Comparison of ENCODE assay signal across 8 mouse cellular contexts in genomic region chr5:115280050-115280687, GRCm38 (mm10). TPM values are rescaled to one million over a fixed set of nuclear protein-coding genes. Genes with fewer than 3 reads are reported as not detected.
DNase-seq lines count a peak whose midpoint lies in the region; ATAC-seq and TF ChIP-seq lines count a peak whose summit lies in the region.

No protein-coding gene starts in this region.

- no peaks in the 10 kb centered on the region for H3K9me3 ChIP-seq in hindbrain, embryonic 14.5 days (ENCODE audit: control insufficient read depth, low read length)

- WGBS in hindbrain, embryonic 14.5 days: 11% methylated on average over 17 of the region's 17 CpGs

- H3K4me1 ChIP-seq in hindbrain, embryonic 14.5 days (replicated peaks; ENCODE audit: control insufficient read depth, insufficient read depth, low read length): peaks cover 6% of the 10 kb centered on the region
- H3K4me1 ChIP-seq in testis, adult 2 months (ENCODE audit: control insufficient read depth, insufficient read depth, low read length): peaks cover 8% of the 10 kb centered on the region; the same call in 1 of the 2 replicates

- 0 out of 2 replicates have a peak overlapping the region, but pooled peaks have one; percentile 40 for H3K27ac ChIP-seq in hindbrain, embryonic 14.5 days
- H3K27ac ChIP-seq in testis, adult 2 months (ENCODE audit: control insufficient read depth, insufficient read depth, low read depth, low read length): no peak overlapping the region; the same call in 1 of the 2 replicates

- H3K4me3 ChIP-seq in hindbrain, embryonic 14.5 days (replicated peaks; ENCODE audit: low read length): peak overlapping the region; percentile 73
- H3K4me3 ChIP-seq in testis, adult 2 months (ENCODE audit: control insufficient read depth, low read depth, low read length): peak overlapping the region; percentile 97

- 0 out of 2 replicates have a peak, but pooled peaks have one; percentile 21 for ATAC-seq in hindbrain, embryonic 14.5 days (ENCODE audit: low FRiP score)

- H3K4me2 ChIP-seq in hindbrain, embryonic 14.5 days (replicated peaks): peak overlapping the region; percentile 89

- peak; percentile 50 for DNase-seq in embryo, embryonic 10 days (ENCODE audit: low spot score)
- DNase-seq in embryo, embryonic 9.5 days (ENCODE audit: extremely low spot score): no peak
- DNase-seq in CD4-positive, CD25-positive, alpha-beta regulatory T cell, adult 2 months (ENCODE audit: low read depth, low spot score): peak; percentile 46
- DNase-seq in embryo, embryonic 11 days: peak; percentile 13
- DNase-seq in hindbrain, embryonic 14.5 days (ENCODE audit: low spot score): no peak
- DNase-seq in lung, postnatal 10 days: peak; percentile 26
- DNase-seq in frontal cortex, postnatal 10 days (ENCODE audit: low spot score in 2 of 2): no peak

- no peak for TF ChIP-seq CTCF in testis, adult 2 months (IDR thresholded peaks at IDR 0.05; ENCODE audit: control insufficient read depth, insufficient read depth, insufficient replicate concordance, low read depth, low read length)

- H3K9ac ChIP-seq in hindbrain, embryonic 14.5 days: peak overlapping the region; percentile 75

- peaks cover 21% of the 10 kb centered on the region for H3K36me3 ChIP-seq in hindbrain, embryonic 14.5 days (replicated peaks; ENCODE audit: control insufficient read depth, insufficient read depth)
- 0 out of 2 replicates have a peak, but pooled peaks cover 1% of the 10 kb centered on the region for H3K36me3 ChIP-seq in testis, adult 2 months (ENCODE audit: control insufficient read depth, insufficient read depth, low read length)

- TF ChIP-seq POLR2A in testis, adult 2 months (IDR thresholded peaks at IDR 0.05; ENCODE audit: control insufficient read depth, low read depth, low read length): no peak

- no peaks in the 10 kb centered on the region for H3K27me3 ChIP-seq in hindbrain, embryonic 14.5 days (ENCODE audit: control insufficient read depth, insufficient read depth, low read length)
- H3K27me3 ChIP-seq in testis, adult 2 months (ENCODE audit: control insufficient read depth, insufficient read depth, low read length): no peaks in the 10 kb centered on the region

RNA-seq across cellular contexts. Expression of gene Coq5, which starts 0.7 kb away (rescaled TPM):
- polyA plus RNA-seq in hindbrain, embryonic 14.5 days (2014; fragmentation: Nextera tagmentation; extraction: Ambion mirVana): 52.5 and 57.6 TPM in 2 replicates
- polyA plus RNA-seq in testis, adult 2 months (2012; rRNA removed): 12.2 and 14.0 TPM in 2 replicates

RNA-seq across cellular contexts. Expression of gene Rnf10, which starts 7.5 kb away (rescaled TPM):
- 101 and 113 TPM in 2 replicates for polyA plus RNA-seq in hindbrain, embryonic 14.5 days (2014; fragmentation: Nextera tagmentation; extraction: Ambion mirVana)
- 240 and 247 TPM in 2 replicates for polyA plus RNA-seq in testis, adult 2 months (2012; rRNA removed)

RNA-seq across cellular contexts. Expression of gene Dynll1, which starts 20.6 kb away (rescaled TPM):
- 1,269 and 1,310 TPM in 2 replicates for polyA plus RNA-seq in hindbrain, embryonic 14.5 days (2014; fragmentation: Nextera tagmentation; extraction: Ambion mirVana)
- 559 and 571 TPM in 2 replicates for polyA plus RNA-seq in testis, adult 2 months (2012; rRNA removed)

RNA-seq across cellular contexts. Expression of gene Pop5, which starts 44.5 kb away (rescaled TPM):
- 107 and 114 TPM in 2 replicates for polyA plus RNA-seq in hindbrain, embryonic 14.5 days (2014; fragmentation: Nextera tagmentation; extraction: Ambion mirVana)
- 15.5 and 16.2 TPM in 2 replicates for polyA plus RNA-seq in testis, adult 2 months (2012; rRNA removed)

RNA-seq across cellular contexts. Expression of gene Srsf9, which starts 46.8 kb away (rescaled TPM):
- polyA plus RNA-seq in hindbrain, embryonic 14.5 days (2014; fragmentation: Nextera tagmentation; extraction: Ambion mirVana): 140 and 145 TPM in 2 replicates
- polyA plus RNA-seq in testis, adult 2 months (2012; rRNA removed): 43.9 and 45.5 TPM in 2 replicates

Comparison
In these comparisons a context has a peak if more than half of its experiments do, and no peak if none do; other contexts are left out.
1. DNase-seq: peak in embryo, embryonic 10 days (single experiment), CD4-positive, CD25-positive, alpha-beta regulatory T cell, adult 2 months (single experiment), embryo, embryonic 11 days (single experiment) and lung, postnatal 10 days (single experiment); none in embryo, embryonic 9.5 days (single experiment), hindbrain, embryonic 14.5 days (single experiment) and frontal cortex, postnatal 10 days (0 of 2).